Mouse (Mus musculus) brain, embryonic 14.5 days (tissue): ENCODE measurements at regions not wholly inside any gene's neighbourhood (a gene's known extent, or its start where the extent isn't known, plus 50 kb on each side); places are given as distances from the start of the nearest gene placed in this dataset.

Experiments used
- CTCF ChIP-seq: fragments of 200-500 bp; IDR thresholded peaks from 2 replicates; pipeline ENCODE4 v1.5.1; 2012; ENCODE audit warnings: inconsistent platforms, mild to moderate bottlenecking, moderate library complexity, borderline replicate concordance; ENCODE audit not compliant: insufficient read depth, insufficient read length; ENCODE audit errors: extremely low read depth
- POLR2A ChIP-seq: fragments of 200-500 bp; IDR thresholded peaks from 2 replicates; pipeline ENCODE4 v1.6.1; 2012; ENCODE audit warnings: mild to moderate bottlenecking, inconsistent platforms, borderline replicate concordance; ENCODE audit not compliant: poor library complexity, insufficient read depth, insufficient read length, severe bottlenecking; ENCODE audit errors: extremely low read depth

GRCm38 (mm10) chr12:107092151-107092550 lies 396.3 kb upstream of the 3110018I06Rik start:
- TF ChIP-seq CTCF (no peak), POLR2A (no peak)
